Mouse (Mus musculus) embryonic fibroblast, embryonic 13.5 days (primary cell): Measurements from ENCODE around the gene Scfd2.

Source experiments
- CTCF ChIP-seq: IDR thresholded peaks from 2 replicates; pipeline ENCODE4 v1.5.1; 2011; ENCODE audit warnings: mild to moderate bottlenecking, control low read depth, low read length, moderate library complexity, borderline replicate concordance; ENCODE audit not compliant: insufficient read depth
- POLR2A ChIP-seq: IDR thresholded peaks from 2 replicates; pipeline ENCODE4 v1.6.1; 2011; ENCODE audit warnings: low read depth, mild to moderate bottlenecking, control low read depth, low read length, moderate library complexity

DNA sequence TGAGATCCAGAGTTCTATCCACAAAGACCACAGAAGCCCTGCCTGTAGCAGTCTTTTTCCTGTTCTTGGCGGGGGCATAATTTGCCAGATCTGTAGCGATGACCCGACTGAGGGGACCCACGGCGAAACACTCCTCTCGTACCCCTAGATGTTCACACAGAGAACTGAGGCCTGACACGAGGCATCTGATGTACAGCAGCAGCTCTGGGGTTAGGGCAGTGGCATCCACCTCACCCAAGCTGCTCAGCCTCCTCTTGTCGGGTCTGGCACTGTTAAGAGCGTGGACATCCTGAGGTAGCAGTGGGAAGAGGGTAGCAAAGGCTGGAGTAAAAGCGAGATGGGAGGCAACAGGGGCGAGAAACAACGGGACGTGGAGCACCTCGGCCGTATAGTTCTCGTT, 774 bp downstream of the Scfd2 start:
- TF ChIP-seq CTCF (no peak), POLR2A (no peak)
